Mouse (Mus musculus) liver, embryonic 11.5 days (tissue): Measurements from ENCODE around the gene Ntf5. TPM values are rescaled to one million over a fixed set of nuclear protein-coding genes. Genes with fewer than 3 reads are reported as not detected.

Experiments
- ATAC-seq: fragments of 200-750 bp; cut with Nextera tagmentation; replicated peaks from 2 replicates; pipeline ENCODE4 v1.8.0; 2017; ENCODE audit warnings: moderate number of reproducible peaks, mild to moderate bottlenecking, moderate TSS enrichment, moderate library complexity; ENCODE audit not compliant: low FRiP score
- DNase-seq: peaks from one replicate; pipeline ENCODE4 v3.0.0-alpha.2; 2017; ENCODE audit warnings: low spot score
- H3K27ac ChIP-seq: fragments of 300-500 bp; sonication (generic); 2 replicates; pipeline ENCODE4 v1.5.1; 2014; ENCODE audit warnings: mild to moderate bottlenecking, low read depth, low read length, control low read depth
- H3K27me3 ChIP-seq: fragments of 300-500 bp; sonication (generic); replicated peaks from 2 replicates; pipeline ENCODE4 v1.6.1; 2014; ENCODE audit warnings: low read length, mixed read lengths; ENCODE audit not compliant: control insufficient read depth, insufficient read depth
- H3K36me3 ChIP-seq: fragments of 300-500 bp; sonication (generic); 2 replicates; pipeline ENCODE4 v1.6.1; 2014; ENCODE audit warnings: mild to moderate bottlenecking, low read length, moderate library complexity, mixed read lengths; ENCODE audit not compliant: control insufficient read depth, insufficient read depth
- H3K4me1 ChIP-seq: fragments of 300-500 bp; sonication (generic); replicated peaks from 2 replicates; pipeline ENCODE4 v1.6.1; 2014; ENCODE audit warnings: low read length, mixed read lengths; ENCODE audit not compliant: control insufficient read depth, insufficient read depth
- H3K4me2 ChIP-seq: fragments of 300-500 bp; sonication (generic); 2 replicates; pipeline ENCODE4 v1.6.1; 2014; ENCODE audit warnings: mild to moderate bottlenecking, control low read depth, moderate library complexity
- H3K4me3 ChIP-seq: fragments of 300-500 bp; sonication (generic); 2 replicates; pipeline ENCODE4 v1.5.1; 2014; ENCODE audit warnings: low read depth, low read length, control low read depth
- H3K9ac ChIP-seq: fragments of 300-500 bp; sonication (generic); 2 replicates; pipeline ENCODE4 v1.6.1; 2014; ENCODE audit warnings: low read depth, low read length, control low read depth
- H3K9me3 ChIP-seq: fragments of 300-500 bp; sonication (generic); 2 replicates; pipeline ENCODE4 v1.6.1; 2016; ENCODE audit warnings: low read length, inconsistent platforms, mixed read lengths; ENCODE audit not compliant: control insufficient read depth
- WGBS: fragments of 180-500 bp; shearing (Covaris S2); extraction: QIAGEN DNeasy Blood & Tissue Kit; methylation state at CpG from one replicate; pipeline ENCODE4 v1.1.7; 2014; 5-methylcytosine and 5-hydroxymethylcytosine counted together
- polyA plus RNA-seq: library from polyadenylated mRNA; unstranded; fragments of >200 nt; fragmentation: Nextera tagmentation; extraction: Ambion mirVana; gene quantifications from 2 replicates; pipeline ENCODE4 v1.2.1, GENCODE M21; 2014

The Ntf5 gene
- polyA plus RNA-seq, 1 experiment from 2014 or later, result 2.0 TPM

DNA sequence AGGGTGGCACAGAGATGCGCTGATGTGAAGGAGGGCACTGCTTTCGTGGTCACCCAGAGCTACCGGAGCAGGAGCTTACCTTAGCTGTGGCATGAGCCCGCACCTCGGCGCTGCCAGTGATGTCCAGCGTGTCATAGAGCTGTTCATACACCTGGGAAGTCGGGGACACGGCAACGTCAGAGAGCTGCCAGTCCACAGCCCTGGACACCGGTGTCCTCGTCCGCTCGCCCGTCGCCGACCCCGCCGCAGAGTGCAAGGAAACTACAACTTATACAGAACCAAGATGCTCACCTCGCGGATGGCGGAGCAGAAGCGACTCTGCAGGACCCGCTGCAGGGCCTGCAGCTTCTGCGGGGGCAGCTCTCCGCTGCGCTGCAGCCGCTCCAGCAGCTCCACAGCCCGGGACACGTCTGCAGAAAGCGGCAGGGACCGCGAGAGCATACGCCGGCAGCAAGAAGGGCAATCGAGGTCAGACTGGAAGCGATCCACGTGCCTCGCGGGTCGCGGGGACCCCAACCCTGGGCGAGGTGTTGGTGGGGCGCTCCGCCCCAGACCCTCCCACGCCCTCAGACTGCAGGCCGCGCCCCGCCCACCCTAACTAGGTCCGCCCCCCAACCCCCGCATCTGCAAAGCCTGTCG lies 43.5 kb upstream of the Ntf5 start:
- WGBS, result 10% methylated on average over 46 of the region's 52 CpGs
- H3K4me3 ChIP-seq, result peak overlapping the region; percentile 64
- H3K4me1 ChIP-seq, result peaks cover 22% of the 10 kb centered on the region
- peaks cover 44% of the 10 kb centered on the region for H3K27me3 ChIP-seq
- no peak for DNase-seq
- no peak overlapping the region for H3K27ac ChIP-seq
- H3K36me3 ChIP-seq, result peaks cover 12% of the 10 kb centered on the region; the same call in 1 of the 2 replicates
- peak overlapping the region; percentile 53 for H3K9ac ChIP-seq
- no peak for ATAC-seq
- peak overlapping the region; percentile 98 for H3K4me2 ChIP-seq
- no peaks in the 10 kb centered on the region for H3K9me3 ChIP-seq

DNA sequence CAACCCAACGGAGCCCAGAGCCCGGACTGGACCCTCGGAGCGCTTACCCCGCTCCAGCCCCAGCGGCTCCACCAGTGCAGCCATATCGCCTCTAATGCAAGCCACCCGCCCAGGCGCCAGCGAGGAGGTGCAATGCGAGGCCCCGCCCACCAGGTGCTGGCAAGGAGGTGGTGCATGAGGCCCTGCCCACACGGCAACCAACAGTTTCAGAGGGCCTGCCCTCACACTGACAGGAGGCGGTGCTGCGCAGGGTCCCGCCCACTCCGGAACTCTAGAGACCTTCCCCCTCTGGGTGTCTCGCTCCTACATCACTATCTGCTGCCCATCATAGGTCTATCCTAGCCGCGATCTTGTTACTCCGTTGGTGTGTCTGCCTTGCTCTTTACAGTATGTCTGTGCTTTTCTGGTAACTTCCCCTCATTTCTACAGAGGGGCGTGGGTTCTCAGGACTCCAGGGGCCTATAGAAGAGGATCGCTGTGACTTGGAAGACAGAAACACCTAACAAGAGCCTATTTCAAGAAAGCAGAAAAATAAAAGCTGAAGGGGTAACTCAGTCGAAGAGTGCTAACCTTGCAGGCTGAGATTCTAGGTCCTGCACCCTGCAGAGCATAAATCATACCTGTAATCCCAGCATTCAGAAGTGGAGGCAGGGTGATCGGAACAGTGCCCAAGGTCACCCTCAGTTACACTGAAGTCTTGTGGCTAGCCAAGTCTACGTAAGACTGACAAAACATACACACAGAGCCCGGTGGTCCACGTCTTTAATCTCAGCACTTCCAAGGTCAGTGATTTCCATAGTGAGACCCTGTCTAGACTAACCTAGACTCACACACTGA lies 42.8 kb upstream of the Ntf5 start, which contains the start of gene Lin7b:
Gene Lin7b (minus strand): TSS at position 109 of the 837 bp plus-strand sequence.
- Histone ChIP-seq H3K4me1 (peaks cover 22% of the 10 kb centered on the region), H3K27ac (no peak within 1 kb of the TSS), H3K27me3 (peaks cover 36% of the 10 kb centered on the region), H3K9me3 (no peaks in the 10 kb centered on the region), H3K9ac (peak within 1 kb of the TSS; percentile 53), H3K4me3 (peak within 1 kb of the TSS; percentile 64), H3K36me3 (peaks cover 15% of the 10 kb centered on the region; the same call in 1 of the 2 replicates), H3K4me2 (peak within 1 kb of the TSS; percentile 98)
- peak; percentile 80 for ATAC-seq
- WGBS, result 10% methylated on average over 28 of the region's 28 CpGs
- peak; percentile 88 for DNase-seq

DNA sequence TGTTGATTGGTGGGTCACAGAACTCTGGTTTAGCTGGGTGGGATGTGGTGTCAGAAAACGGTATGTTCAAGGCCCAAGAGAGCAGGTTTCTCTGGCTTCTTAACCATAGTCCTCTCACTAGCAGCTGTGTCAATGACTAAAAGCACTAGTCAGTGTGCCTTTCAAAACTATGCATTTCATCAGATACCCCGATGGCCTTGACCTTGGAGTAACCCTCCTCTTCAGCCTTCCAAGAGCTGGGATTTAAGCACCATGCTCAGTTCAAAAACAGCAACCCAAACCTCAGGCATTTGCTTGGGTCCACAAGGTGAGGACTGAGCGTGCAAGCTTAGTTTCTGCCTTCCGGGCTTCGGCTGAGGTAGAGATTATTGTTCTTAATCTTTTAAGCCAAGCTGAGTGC lies 41.1 kb upstream of the Ntf5 start:
- 83% methylated on average over 5 of the region's 5 CpGs for WGBS
- H3K9me3 ChIP-seq, result no peaks in the 10 kb centered on the region

GRCm38 (mm10) chr7:45374620-45375019 lies 38.9 kb upstream of the Ntf5 start:
- Histone ChIP-seq H3K27me3 (peaks cover 7% of the 10 kb centered on the region), H3K4me3 (no peak overlapping the region), H3K9me3 (no peaks in the 10 kb centered on the region), H3K36me3 (peaks cover 50% of the 10 kb centered on the region), H3K4me1 (peaks cover 12% of the 10 kb centered on the region), H3K27ac (no peak overlapping the region), H3K4me2 (no peak overlapping the region), H3K9ac (no peak overlapping the region)
- 87% methylated on average over 8 of the region's 8 CpGs for WGBS
- DNase-seq (no peak), ATAC-seq (no peak)

More for the DNA sequence above, 41.1 kb upstream of the Ntf5 start:
- Histone ChIP-seq H3K27me3 (peaks cover 27% of the 10 kb centered on the region), H3K4me3 (no peak overlapping the region), H3K4me1 (peaks cover 20% of the 10 kb centered on the region), H3K9ac (no peak overlapping the region), H3K36me3 (peaks cover 32% of the 10 kb centered on the region), H3K27ac (no peak overlapping the region; the same call in 1 of the 2 replicates), H3K4me2 (no peak overlapping the region)
- no peak for ATAC-seq
- no peak for DNase-seq

- Histone ChIP-seq H3K27me3 (no peaks in the 10 kb centered on the region), H3K4me1 (peaks cover 4% of the 10 kb centered on the region), H3K4me3 (no peak overlapping the region; the same call in 1 of the 2 replicates), H3K27ac (no peak overlapping the region), H3K9me3 (no peaks in the 10 kb centered on the region), H3K9ac (no peak overlapping the region), H3K36me3 (peaks cover 64% of the 10 kb centered on the region), H3K4me2 (no peak overlapping the region)
- 95% methylated on average over 1 of the region's 1 CpGs for WGBS
- no peak for ATAC-seq
- DNase-seq, result no peak
Measured at GRCm38 (mm10) chr7:45376057-45376456, 37.4 kb upstream of the Ntf5 start.

DNA sequence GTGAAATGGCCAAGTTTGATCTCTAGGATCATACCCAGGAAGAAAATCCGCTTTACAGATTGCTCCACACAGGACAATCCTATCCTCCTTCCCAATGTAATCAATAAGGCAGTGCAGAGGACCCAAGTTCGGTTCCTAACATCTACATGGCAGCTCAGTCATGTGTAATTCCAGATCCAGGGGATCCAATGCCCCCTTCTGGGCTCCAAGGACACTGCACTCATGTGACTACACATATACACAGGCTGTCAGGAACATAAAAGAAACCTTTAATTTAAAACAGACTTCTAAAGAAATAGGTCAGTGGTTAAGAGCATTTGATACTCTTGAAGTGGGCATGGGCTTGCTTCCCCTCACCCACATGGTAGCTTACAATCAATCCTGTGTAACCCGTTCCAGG lies 27.4 kb upstream of the Ntf5 start:
- no peaks in the 10 kb centered on the region for H3K4me1 ChIP-seq
- no peak overlapping the region for H3K4me2 ChIP-seq
- H3K36me3 ChIP-seq, result peaks cover 93% of the 10 kb centered on the region
- H3K9ac ChIP-seq, result no peak overlapping the region
- H3K9me3 ChIP-seq, result no peaks in the 10 kb centered on the region
- ATAC-seq, result no peak
- H3K27me3 ChIP-seq, result no peaks in the 10 kb centered on the region
- 92% methylated on average over 3 of the region's 3 CpGs for WGBS
- H3K27ac ChIP-seq, result no peak overlapping the region; the same call in 1 of the 2 replicates
- no peak for DNase-seq
- H3K4me3 ChIP-seq, result no peak overlapping the region

- DNase-seq, result no peak
- H3K4me2 ChIP-seq, result peak overlapping the region; percentile 100
- WGBS, result under 1% methylated on average over 19 of the region's 20 CpGs
Measured at GRCm38 (mm10) chr7:45395129-45395541, 18.4 kb upstream of the Ntf5 start.

DNA sequence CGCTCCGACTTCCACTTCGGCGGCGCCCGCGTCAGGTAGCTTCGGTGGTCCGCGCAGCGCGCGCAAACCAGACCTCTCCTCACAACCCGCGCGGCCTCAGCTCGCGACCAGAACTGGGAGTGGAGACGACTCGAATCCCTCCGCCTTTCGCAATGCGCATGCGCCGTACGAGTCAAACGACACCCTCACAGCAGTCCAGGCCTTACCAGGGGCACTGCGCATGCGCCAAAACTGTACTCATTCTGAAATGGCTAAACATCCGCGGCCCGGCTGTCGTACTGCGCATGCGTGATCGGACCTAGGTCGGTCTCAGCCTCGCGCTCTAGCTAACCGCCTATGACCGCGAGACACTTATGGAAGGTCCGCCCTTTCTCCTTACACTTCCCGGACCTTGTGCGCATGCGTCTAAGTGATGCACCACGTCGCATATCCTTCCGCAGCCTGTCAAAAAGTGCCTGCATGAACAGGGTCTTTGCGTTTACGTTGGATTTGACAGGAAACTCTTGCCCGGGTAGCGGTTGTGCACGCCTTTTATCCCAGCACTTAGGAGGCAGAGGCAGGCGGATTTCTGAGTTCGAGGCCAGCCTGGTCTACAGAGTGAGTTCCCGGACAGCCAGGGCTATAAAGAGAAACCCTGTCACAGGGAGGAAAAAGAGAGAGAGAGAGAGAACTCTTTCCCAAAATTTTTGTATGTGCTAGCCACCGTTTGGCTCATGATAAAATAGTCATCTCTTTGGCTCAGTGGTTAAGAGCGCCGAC lies 17.7 kb upstream of the Ntf5 start, which contains the start of gene Snrnp70:
Gene Snrnp70 (minus strand): TSS at position 165 of the 759 bp plus-strand sequence.
- H3K4me2 ChIP-seq, result peak within 1 kb of the TSS; percentile 100
- DNase-seq (peak; percentile 100), ATAC-seq (peak; percentile 96)
- H3K36me3 ChIP-seq, result peaks cover 22% of the 10 kb centered on the region
- H3K4me3 ChIP-seq, result peak within 1 kb of the TSS; percentile 70
- peaks cover 19% of the 10 kb centered on the region for H3K4me1 ChIP-seq
- under 1% methylated on average over 60 of the region's 60 CpGs for WGBS
- peak within 1 kb of the TSS; percentile 92 for H3K9ac ChIP-seq
- H3K9me3 ChIP-seq, result no peaks in the 10 kb centered on the region
- H3K27ac ChIP-seq, result peak within 1 kb of the TSS; percentile 96
- H3K27me3 ChIP-seq, result no peaks in the 10 kb centered on the region

More at GRCm38 (mm10) chr7:45395129-45395541, 18.4 kb upstream of the Ntf5 start:
- Histone ChIP-seq H3K4me1 (peaks cover 19% of the 10 kb centered on the region), H3K27ac (peak overlapping the region; percentile 96), H3K9me3 (no peaks in the 10 kb centered on the region), H3K4me3 (peak overlapping the region; percentile 70), H3K36me3 (peaks cover 28% of the 10 kb centered on the region), H3K9ac (peak overlapping the region; percentile 92), H3K27me3 (no peaks in the 10 kb centered on the region)
- peak; percentile 67 for ATAC-seq
